In the genomic region with DNA sequence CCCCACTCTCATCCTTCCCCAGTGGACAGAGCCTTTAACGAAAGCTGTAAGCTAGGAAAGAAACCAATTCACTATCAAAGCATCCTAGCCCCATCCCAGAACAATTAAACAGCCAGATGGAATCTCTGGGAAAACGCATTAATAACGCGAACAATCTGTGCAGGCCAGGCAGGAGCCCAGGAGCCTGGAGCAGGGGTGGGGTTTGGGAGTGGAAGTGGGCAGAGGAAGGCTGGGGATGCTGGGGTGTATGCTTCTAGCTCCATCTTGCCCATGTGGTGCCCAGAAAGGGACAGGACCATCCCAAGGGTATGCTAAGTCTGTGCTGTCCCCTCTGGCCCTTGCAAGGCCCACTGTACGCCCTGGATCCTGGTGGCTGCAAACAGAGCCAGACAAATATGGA, we compare ENCODE assay signal across 16 mouse cellular contexts. TPM values are rescaled to one million over a fixed set of nuclear protein-coding genes. Genes with fewer than 3 reads are reported as not detected.
DNase-seq lines count a peak whose midpoint lies in the region; ATAC-seq and TF ChIP-seq lines count a peak whose summit lies in the region.
"Had no signal": no experiment of that assay in that cellular context is flagged by ENCODE, and none has a peak within 500 bp of the region (broad histone marks: within the 10 kb centered on the region; RNA-seq: fewer than 3 reads in every experiment).

No protein-coding gene starts in this region.

- no peak for TF ChIP-seq POLR2A in MEL (IDR thresholded peaks at IDR 0.05; ENCODE audit: control insufficient read depth in 1 of 2, insufficient read depth in 1 of 2, low read depth in 1 of 2, low read length in 2 of 2, poor library complexity in 1 of 2)

- H3K79me2 ChIP-seq in MEL (ENCODE audit: control insufficient read depth, insufficient read depth, low read length, poor library complexity), result no peaks in the 10 kb centered on the region

- DNase-seq in forebrain, postnatal 0 days, result peak; percentile 20
- no peak for DNase-seq in MEL (ENCODE audit: low read depth, low spot score)
- peak; percentile 40 to 48 for DNase-seq in layer of hippocampus, adult 8-10 months (ENCODE audit: low spot score in 2 of 2)
- DNase-seq in hindbrain, embryonic 11.5 days (ENCODE audit: low spot score), result no peak
- no peak for DNase-seq in kidney, postnatal 4 days
- no peak for DNase-seq in hindbrain, embryonic 10.5 days (ENCODE audit: low spot score)
- DNase-seq: B cell, adult 2 months; cerebellum, postnatal 36 days; heart, postnatal 4 days; lung, postnatal 36 days; right cerebral cortex, adult 18-20 months had no signal

- no peak for ATAC-seq in forebrain, postnatal 0 days
- ATAC-seq in forebrain, embryonic 13.5 days, result no peak
- ATAC-seq in hindbrain, embryonic 11.5 days (ENCODE audit: low FRiP score), result no peak

- H3K27me3 ChIP-seq in forebrain, postnatal 0 days (ENCODE audit: insufficient read depth, low read length), result peaks cover 27% of the 10 kb centered on the region; the same call in 1 of the 2 replicates
- peaks cover 62% of the 10 kb centered on the region for H3K27me3 ChIP-seq in forebrain, embryonic 13.5 days
- H3K27me3 ChIP-seq in MEL (ENCODE audit: control insufficient read depth in 1 of 2, insufficient read depth in 2 of 2, low read length in 2 of 2), result peaks cover 0 to 3% of the 10 kb centered on the region in 2 experiments; a peak in 2 of 4 replicates
- peaks cover 38% of the 10 kb centered on the region for H3K27me3 ChIP-seq in hindbrain, embryonic 11.5 days (ENCODE audit: control insufficient read depth, insufficient read depth, low read length)
- H3K27me3 ChIP-seq in hindbrain, embryonic 10.5 days (ENCODE audit: insufficient read depth, poor library complexity, severe bottlenecking), result peaks cover 91% of the 10 kb centered on the region

- H3K9me3 ChIP-seq in forebrain, postnatal 0 days (ENCODE audit: low read length), result no peaks in the 10 kb centered on the region
- H3K9me3 ChIP-seq in forebrain, embryonic 13.5 days (replicated peaks), result no peaks in the 10 kb centered on the region
- H3K9me3 ChIP-seq in MEL (replicated peaks; ENCODE audit: insufficient read depth, low read length), result no peaks in the 10 kb centered on the region
- H3K9me3 ChIP-seq in hindbrain, embryonic 11.5 days (ENCODE audit: control insufficient read depth, low read length), result no peaks in the 10 kb centered on the region
- H3K9me3 ChIP-seq in hindbrain, embryonic 10.5 days, result no peaks in the 10 kb centered on the region
- H3K9me3 ChIP-seq: embryonic facial prominence, embryonic 12.5 days; liver, embryonic 15.5 days; midbrain, embryonic 10.5 days had no signal

- H3K36me3 ChIP-seq in forebrain, postnatal 0 days (ENCODE audit: insufficient read depth), result no peaks in the 10 kb centered on the region
- H3K36me3 ChIP-seq in forebrain, embryonic 13.5 days (ENCODE audit: poor library complexity, severe bottlenecking), result no peaks in the 10 kb centered on the region
- H3K36me3 ChIP-seq in MEL (ENCODE audit: control insufficient read depth in 1 of 2, insufficient read depth in 2 of 2, low read length in 2 of 2), result peaks cover 0 to 4% of the 10 kb centered on the region in 2 experiments; a peak in 1 of 4 replicates
- H3K36me3 ChIP-seq in hindbrain, embryonic 11.5 days (ENCODE audit: control insufficient read depth, insufficient read depth, low read length), result no peaks in the 10 kb centered on the region
- H3K36me3 ChIP-seq in hindbrain, embryonic 10.5 days, result no peaks in the 10 kb centered on the region
- H3K36me3 ChIP-seq: embryonic facial prominence, embryonic 12.5 days; liver, embryonic 15.5 days; midbrain, embryonic 10.5 days had no signal

- H3K4me2 ChIP-seq in forebrain, postnatal 0 days (ENCODE audit: low read depth), result no peak overlapping the region
- no peak overlapping the region for H3K4me2 ChIP-seq in forebrain, embryonic 13.5 days
- H3K4me2 ChIP-seq in hindbrain, embryonic 11.5 days (replicated peaks; ENCODE audit: low read depth, low read length), result no peak overlapping the region
- H3K4me2 ChIP-seq: embryonic facial prominence, embryonic 12.5 days; liver, embryonic 15.5 days had no signal

- TF ChIP-seq RAD21 in MEL (IDR thresholded peaks at IDR 0.05; ENCODE audit: low read depth, low read length), result no peak

- 43% methylated on average over 5 of the region's 5 CpGs for WGBS in forebrain, postnatal 0 days
- 51% methylated on average over 5 of the region's 5 CpGs for WGBS in forebrain, embryonic 13.5 days
- WGBS in hindbrain, embryonic 11.5 days, result 52% methylated on average over 5 of the region's 5 CpGs
- 69% methylated on average over 5 of the region's 5 CpGs for WGBS in hindbrain, embryonic 10.5 days

- no peak overlapping the region for H3K4me3 ChIP-seq in forebrain, postnatal 0 days (ENCODE audit: low read depth, low read length)
- H3K4me3 ChIP-seq in forebrain, embryonic 13.5 days, result no peak overlapping the region
- no peak overlapping the region; a peak in 1 of 4 replicates for H3K4me3 ChIP-seq in MEL (ENCODE audit: control insufficient read depth in 1 of 2, insufficient read depth in 1 of 2, low read depth in 2 of 2, low read length in 2 of 2)
- no peak overlapping the region for H3K4me3 ChIP-seq in brown adipose tissue, adult 24 weeks (ENCODE audit: insufficient read depth, low read depth, low read length)
- H3K4me3 ChIP-seq in hindbrain, embryonic 11.5 days (ENCODE audit: low read depth, low read length), result no peak overlapping the region
- no peak overlapping the region for H3K4me3 ChIP-seq in hindbrain, embryonic 10.5 days
- H3K4me3 ChIP-seq: embryonic facial prominence, embryonic 12.5 days; liver, embryonic 15.5 days; midbrain, embryonic 10.5 days had no signal

- no peak overlapping the region for H3K9ac ChIP-seq in forebrain, postnatal 0 days
- H3K9ac ChIP-seq in forebrain, embryonic 13.5 days, result no peak overlapping the region
- peak overlapping the region; percentile 58 for H3K9ac ChIP-seq in MEL (ENCODE audit: control insufficient read depth, low read depth, low read length, poor library complexity, severe bottlenecking)
- H3K9ac ChIP-seq in hindbrain, embryonic 11.5 days (ENCODE audit: low read depth, low read length), result no peak overlapping the region
- H3K9ac ChIP-seq: embryonic facial prominence, embryonic 12.5 days; liver, embryonic 15.5 days had no signal

- TF ChIP-seq CTCF in forebrain, postnatal 0 days (IDR thresholded peaks at IDR 0.05; ENCODE audit: low read depth), result no peak
- no peak for TF ChIP-seq CTCF in MEL (IDR thresholded peaks at IDR 0.05 in 2 of 3, conservative IDR thresholded peaks at IDR 0.05 in 1 of 3; ENCODE audit: control insufficient read depth in 1 of 3, insufficient read depth in 1 of 3, low read depth in 2 of 3, low read length in 3 of 3, poor library complexity in 1 of 3, severe bottlenecking in 1 of 3)

- no peak for TF ChIP-seq EP300 in MEL (IDR thresholded peaks at IDR 0.05; ENCODE audit: low read depth in 1 of 2, low read length in 2 of 2)

- H3K4me1 ChIP-seq in forebrain, postnatal 0 days (ENCODE audit: insufficient read depth), result peaks cover 7% of the 10 kb centered on the region; the same call in 1 of the 2 replicates
- peaks cover 30% of the 10 kb centered on the region for H3K4me1 ChIP-seq in forebrain, embryonic 13.5 days
- H3K4me1 ChIP-seq in MEL (ENCODE audit: control insufficient read depth in 1 of 2, insufficient read depth in 2 of 2, low read length in 2 of 2), result peaks cover 0 to 20% of the 10 kb centered on the region in 2 experiments; a peak in 3 of 4 replicates
- peaks cover 24% of the 10 kb centered on the region for H3K4me1 ChIP-seq in brown adipose tissue, adult 24 weeks (ENCODE audit: control insufficient read depth, insufficient read depth, insufficient read length, low read length)
- H3K4me1 ChIP-seq in hindbrain, embryonic 11.5 days (replicated peaks; ENCODE audit: control insufficient read depth, insufficient read depth, low read length), result peaks cover 6% of the 10 kb centered on the region; the same call in 1 of the 2 replicates
- peaks cover 25% of the 10 kb centered on the region for H3K4me1 ChIP-seq in hindbrain, embryonic 10.5 days (replicated peaks)

- H3K27ac ChIP-seq in forebrain, postnatal 0 days (ENCODE audit: low read depth, low read length), result no peak overlapping the region
- H3K27ac ChIP-seq in forebrain, embryonic 13.5 days, result no peak overlapping the region
- peak overlapping the region; percentile 49 for H3K27ac ChIP-seq in MEL (ENCODE audit: control insufficient read depth, low read depth, low read length)
- peak overlapping the region; percentile 97 for H3K27ac ChIP-seq in brown adipose tissue, adult 24 weeks (replicated peaks; ENCODE audit: low read depth, low read length)
- H3K27ac ChIP-seq in hindbrain, embryonic 11.5 days (ENCODE audit: low read depth, low read length), result no peak overlapping the region
- no peak overlapping the region for H3K27ac ChIP-seq in hindbrain, embryonic 10.5 days
- H3K27ac ChIP-seq: embryonic facial prominence, embryonic 12.5 days; midbrain, embryonic 10.5 days had no signal

TF ChIP-seq in MEL, 35 proteins besides CTCF, POLR2A, EP300 and RAD21:
- no peak for TF ChIP-seq JUND (IDR thresholded peaks at IDR 0.05; ENCODE audit: low read depth, low read length)
- TF ChIP-seq POLR2AphosphoS2 (IDR thresholded peaks at IDR 0.05; ENCODE audit: low read length), result no peak
- no peak for TF ChIP-seq ZKSCAN1 (IDR thresholded peaks at IDR 0.05; ENCODE audit: low read depth, low read length)
- no peak for TF ChIP-seq NELFE (IDR thresholded peaks at IDR 0.05; ENCODE audit: low read depth, low read length)
- no peak for TF ChIP-seq HCFC1 (IDR thresholded peaks at IDR 0.05; ENCODE audit: low read depth, low read length)
- TF ChIP-seq POLR2AphosphoS5 (IDR thresholded peaks at IDR 0.05; ENCODE audit: borderline replicate concordance, low read depth, low read length), result no peak
- no peak for TF ChIP-seq MYC (IDR thresholded peaks at IDR 0.05; ENCODE audit: low read depth, low read length)
- TF ChIP-seq ZC3H11A (IDR thresholded peaks at IDR 0.05; ENCODE audit: low read depth, low read length), result no peak
- TF ChIP-seq USF2 (IDR thresholded peaks at IDR 0.05; ENCODE audit: borderline replicate concordance in 1 of 2, insufficient read depth in 1 of 2, low read depth in 1 of 2, low read length in 2 of 2), result no peak
- TF ChIP-seq RCOR1 (IDR thresholded peaks at IDR 0.05; ENCODE audit: low read depth, low read length), result no peak
TF ChIP-seq in MEL: peak in this region for 0.

RNA-seq across cellular contexts. Expression of a gene that starts 5.1 kb away (rescaled TPM):
- total RNA-seq in forebrain, postnatal 0 days (2014; rRNA removed), result 3.6 and 5.0 TPM in 2 replicates
- polyA plus RNA-seq in forebrain, postnatal 0 days (2015; fragmentation: Nextera tagmentation; extraction: Ambion mirVana), result 0.80 and 0.93 TPM in 2 replicates
- 0.24 and 0.35 TPM in 2 replicates for polyA plus RNA-seq in forebrain, embryonic 13.5 days (2015; fragmentation: Nextera tagmentation; extraction: Ambion mirVana)
- 1.7 and 2.3 TPM in 2 replicates for total RNA-seq in MEL (2012; rRNA removed)
- 1 to 10 TPM in 1 of 2 experiments, not detected in 1; 4.4 TPM for polyA plus RNA-seq in MEL (2012; ENCODE audit: insufficient read depth in 1 of 2, insufficient read length in 2 of 2, low read depth in 1 of 2, low replicate concordance in 2 of 2, missing spikeins in 1 of 2)
- polyA plus RNA-seq in brown adipose tissue, adult 24 weeks (2012; ENCODE audit: insufficient read depth, insufficient read length, missing spikeins), result 427 and 435 TPM in 2 replicates
- total RNA-seq in layer of hippocampus, adult 8-10 months (2022), result 10 to 100 TPM; 15.4 to 55.7 (median 30.3) TPM
- 0.43 and 0.54 TPM in 2 replicates for polyA plus RNA-seq in hindbrain, embryonic 11.5 days (2014; fragmentation: Nextera tagmentation; extraction: Ambion mirVana)
- polyA plus RNA-seq in hindbrain, embryonic 10.5 days (2016; fragmentation: Nextera tagmentation; extraction: Ambion mirVana), result 0.43 and 0.54 TPM in 2 replicates

Comparison
In these comparisons a context has a peak if more than half of its experiments do, and no peak if none do; other contexts are left out.
1. DNase-seq: peak in forebrain, postnatal 0 days (single experiment) and layer of hippocampus, adult 8-10 months (2 of 2); none in MEL (single experiment), hindbrain, embryonic 11.5 days (single experiment), kidney, postnatal 4 days (0 of 2) and hindbrain, embryonic 10.5 days (single experiment).
2. H3K27ac ChIP-seq: peak in MEL (single experiment) and brown adipose tissue, adult 24 weeks (single experiment); none in forebrain, postnatal 0 days (single experiment), forebrain, embryonic 13.5 days (single experiment), hindbrain, embryonic 11.5 days (single experiment) and hindbrain, embryonic 10.5 days (single experiment).
3. RNA of a gene that starts 5.1 kb away (polyA plus RNA-seq): 427 to 435 TPM in brown adipose tissue, adult 24 weeks; 4.4 TPM in MEL, 0.80 to 0.93 TPM in forebrain, postnatal 0 days, 0.43 to 0.54 TPM in hindbrain, embryonic 11.5 days, 0.43 to 0.54 TPM in hindbrain, embryonic 10.5 days and 0.24 to 0.35 TPM in forebrain, embryonic 13.5 days; every median in the first group is over 10 times any median in the second.